Mouse (Mus musculus): ENCODE measurements around the gene Fgfr2. TPM values are rescaled to one million over a fixed set of nuclear protein-coding genes. Genes with fewer than 3 reads are reported as not detected.
A peak's percentile ranks its signal among the peaks of the same experiment; 100 is the strongest.

Gene Fgfr2
- polyA plus RNA-seq, 1 experiment from 2014 or later: 11.2 TPM

DNA sequence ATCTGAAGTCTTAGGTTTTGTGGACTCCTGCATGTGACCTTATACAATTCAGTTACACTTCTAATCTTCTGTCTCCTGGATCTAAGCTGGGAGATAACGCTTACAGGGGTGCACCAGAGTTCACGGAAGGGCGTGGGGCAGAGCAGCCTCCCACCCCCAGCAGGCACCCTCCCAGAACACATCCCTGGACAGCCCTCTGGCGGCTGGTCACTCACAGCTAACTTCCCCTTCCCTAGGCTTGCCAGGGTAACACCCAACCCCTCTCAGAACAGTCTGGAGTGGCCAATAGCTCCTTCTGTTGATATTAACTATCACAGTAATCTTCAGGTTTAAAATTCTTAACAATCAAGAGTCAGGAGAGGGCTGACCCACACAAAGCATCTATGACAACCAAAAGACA lies 75.9 kb downstream of the Fgfr2 start:
- DNase-seq (peak; percentile 22), ATAC-seq (no peak; the same call in 1 of the 2 replicates)
- Histone ChIP-seq H3K4me3 (ENCODE audit: low read depth, low read length) (no peak overlapping the region), H3K4me1 (ENCODE audit: insufficient read depth) (peaks cover 14% of the 10 kb centered on the region), H3K9ac (replicated peaks) (no peak overlapping the region), H3K4me2 (ENCODE audit: low read depth, low read length) (no peak overlapping the region), H3K27me3 (ENCODE audit: insufficient read depth, low read length) (no peaks in the 10 kb centered on the region), H3K36me3 (replicated peaks; ENCODE audit: insufficient read depth, low read length) (no peaks in the 10 kb centered on the region), H3K9me3 (ENCODE audit: low read length) (no peaks in the 10 kb centered on the region), H3K27ac (ENCODE audit: low read depth) (no peak overlapping the region)
- TF ChIP-seq CTCF (IDR thresholded peaks at IDR 0.05; ENCODE audit: low read depth): peak; percentile 27; the same call in 1 of the 2 replicates
- no peak for TF ChIP-seq EP300 (IDR thresholded peaks at IDR 0.05; ENCODE audit: low read depth)
- WGBS (ENCODE audit: insufficient replicate concordance): 47% methylated on average over 4 of the region's 4 CpGs

DNA sequence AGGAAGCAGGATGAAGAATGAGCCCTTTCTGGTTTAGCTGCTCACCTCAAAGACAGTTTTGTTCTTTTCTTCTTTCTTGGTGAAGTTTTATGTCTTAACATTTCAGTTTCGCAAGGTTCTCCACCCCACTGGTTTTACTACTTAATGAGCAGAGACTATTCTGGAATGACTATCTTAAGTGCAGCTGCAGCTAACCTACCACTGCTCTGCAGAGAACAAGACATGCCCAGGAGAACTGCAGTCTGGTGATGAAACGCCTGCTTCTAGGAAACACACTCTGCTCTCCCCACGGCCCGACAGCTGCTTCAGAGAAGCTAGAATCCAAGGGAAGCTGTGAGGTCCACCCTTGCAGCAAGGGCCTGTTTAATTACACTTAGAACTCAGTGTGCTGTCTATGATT lies 78.4 kb downstream of the Fgfr2 start:
- H3K27me3 ChIP-seq (ENCODE audit: insufficient read depth, low read length): no peaks in the 10 kb centered on the region
- ATAC-seq: no peak
- no peak overlapping the region for H3K27ac ChIP-seq (ENCODE audit: low read depth)
- no peak overlapping the region for H3K4me2 ChIP-seq (ENCODE audit: low read depth, low read length)
- no peak overlapping the region for H3K4me3 ChIP-seq (ENCODE audit: low read depth, low read length)
- WGBS (ENCODE audit: insufficient replicate concordance): 67% methylated on average over 4 of the region's 4 CpGs
- TF ChIP-seq EP300 (IDR thresholded peaks at IDR 0.05; ENCODE audit: low read depth): no peak
- no peak for TF ChIP-seq CTCF (IDR thresholded peaks at IDR 0.05; ENCODE audit: low read depth)
- H3K36me3 ChIP-seq (replicated peaks; ENCODE audit: insufficient read depth, low read length): no peaks in the 10 kb centered on the region
- H3K4me1 ChIP-seq (ENCODE audit: insufficient read depth): peaks cover 7% of the 10 kb centered on the region; the same call in 1 of the 2 replicates
- no peak overlapping the region for H3K9ac ChIP-seq (replicated peaks)
- DNase-seq: no peak
- no peaks in the 10 kb centered on the region for H3K9me3 ChIP-seq (ENCODE audit: low read length)

DNA sequence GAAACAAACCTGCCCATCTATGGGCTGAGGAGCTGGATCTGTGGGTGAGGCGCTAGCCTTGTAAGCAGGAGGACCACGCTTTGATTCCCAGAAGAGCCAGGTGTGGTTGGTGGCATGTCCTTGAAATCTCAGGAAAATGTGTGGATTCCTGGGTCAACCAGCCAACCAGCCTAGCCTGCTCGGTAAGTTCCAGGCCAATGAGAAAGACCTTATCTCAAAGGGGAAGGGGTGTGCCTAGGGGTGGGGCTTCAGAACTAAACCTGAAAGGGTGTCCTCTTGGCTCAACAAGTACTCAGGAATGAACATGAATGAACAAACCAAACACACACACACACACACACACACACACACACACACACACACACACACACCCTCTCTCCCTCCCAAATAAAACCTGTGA lies 81.4 kb downstream of the Fgfr2 start:
- no peaks in the 10 kb centered on the region for H3K27me3 ChIP-seq (ENCODE audit: insufficient read depth, low read length)
- H3K9me3 ChIP-seq (ENCODE audit: low read length): no peaks in the 10 kb centered on the region
- WGBS (ENCODE audit: insufficient replicate concordance): 60% methylated on average over 3 of the region's 3 CpGs
- H3K4me2 ChIP-seq (ENCODE audit: low read depth, low read length): no peak overlapping the region
- H3K27ac ChIP-seq (ENCODE audit: low read depth): no peak overlapping the region
- DNase-seq (no peak), ATAC-seq (no peak)
- no peak overlapping the region for H3K9ac ChIP-seq (replicated peaks)
- no peak overlapping the region for H3K4me3 ChIP-seq (ENCODE audit: low read depth, low read length)
- 0 out of 2 replicates have a peak, but pooled peaks cover 3% of the 10 kb centered on the region for H3K4me1 ChIP-seq (ENCODE audit: insufficient read depth)
- no peaks in the 10 kb centered on the region for H3K36me3 ChIP-seq (replicated peaks; ENCODE audit: insufficient read depth, low read length)
- no peak for TF ChIP-seq EP300 (IDR thresholded peaks at IDR 0.05; ENCODE audit: low read depth)
- no peak for TF ChIP-seq CTCF (IDR thresholded peaks at IDR 0.05; ENCODE audit: low read depth)

DNA sequence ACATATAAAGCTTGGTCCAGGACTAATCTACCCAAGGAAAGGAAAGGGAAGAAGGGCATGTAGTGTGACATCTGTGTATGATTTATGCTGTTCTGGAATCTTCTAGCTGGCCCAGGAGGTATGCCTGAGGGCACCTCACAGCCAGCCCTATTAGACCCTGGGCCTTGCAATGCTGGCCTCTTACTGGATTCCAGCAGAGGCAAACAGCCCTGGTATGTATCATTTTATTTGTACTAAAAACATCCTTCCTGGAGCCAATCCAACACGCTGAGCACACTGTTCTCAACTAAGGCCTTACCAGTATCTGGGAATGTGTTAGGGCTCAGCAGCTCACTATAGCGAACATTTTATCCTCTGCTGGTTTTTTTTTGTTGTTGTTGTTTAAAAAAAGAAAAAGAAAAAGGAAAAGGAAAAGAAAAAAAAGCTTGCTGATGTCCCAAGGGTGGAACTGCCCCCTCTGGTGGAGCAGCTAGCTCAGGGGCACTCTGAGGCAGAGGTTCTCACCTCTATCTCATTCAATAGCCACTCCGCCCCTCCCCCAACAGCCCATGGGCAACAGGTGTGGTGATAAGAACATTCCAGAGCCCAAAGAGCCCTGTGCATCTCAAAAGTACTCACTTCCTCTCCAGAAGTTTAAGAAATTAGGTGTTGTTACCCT lies 82.3 kb downstream of the Fgfr2 start:
- ATAC-seq: no peak
- H3K9ac ChIP-seq (replicated peaks): no peak overlapping the region
- 0 out of 2 replicates have a peak, but pooled peaks cover 3% of the 10 kb centered on the region for H3K4me1 ChIP-seq (ENCODE audit: insufficient read depth)
- no peaks in the 10 kb centered on the region for H3K9me3 ChIP-seq (ENCODE audit: low read length)
- H3K36me3 ChIP-seq (replicated peaks; ENCODE audit: insufficient read depth, low read length): no peaks in the 10 kb centered on the region
- no peak overlapping the region for H3K4me2 ChIP-seq (ENCODE audit: low read depth, low read length)
- TF ChIP-seq EP300 (IDR thresholded peaks at IDR 0.05; ENCODE audit: low read depth) (no peak), CTCF (IDR thresholded peaks at IDR 0.05; ENCODE audit: low read depth) (0 out of 2 replicates have a peak, but pooled peaks have one; percentile 25)
- H3K27me3 ChIP-seq (ENCODE audit: insufficient read depth, low read length): no peaks in the 10 kb centered on the region
- DNase-seq: no peak
- 87% methylated on average over 3 of the region's 3 CpGs for WGBS (ENCODE audit: insufficient replicate concordance)
- H3K4me3 ChIP-seq (ENCODE audit: low read depth, low read length): no peak overlapping the region
- no peak overlapping the region for H3K27ac ChIP-seq (ENCODE audit: low read depth)

DNA sequence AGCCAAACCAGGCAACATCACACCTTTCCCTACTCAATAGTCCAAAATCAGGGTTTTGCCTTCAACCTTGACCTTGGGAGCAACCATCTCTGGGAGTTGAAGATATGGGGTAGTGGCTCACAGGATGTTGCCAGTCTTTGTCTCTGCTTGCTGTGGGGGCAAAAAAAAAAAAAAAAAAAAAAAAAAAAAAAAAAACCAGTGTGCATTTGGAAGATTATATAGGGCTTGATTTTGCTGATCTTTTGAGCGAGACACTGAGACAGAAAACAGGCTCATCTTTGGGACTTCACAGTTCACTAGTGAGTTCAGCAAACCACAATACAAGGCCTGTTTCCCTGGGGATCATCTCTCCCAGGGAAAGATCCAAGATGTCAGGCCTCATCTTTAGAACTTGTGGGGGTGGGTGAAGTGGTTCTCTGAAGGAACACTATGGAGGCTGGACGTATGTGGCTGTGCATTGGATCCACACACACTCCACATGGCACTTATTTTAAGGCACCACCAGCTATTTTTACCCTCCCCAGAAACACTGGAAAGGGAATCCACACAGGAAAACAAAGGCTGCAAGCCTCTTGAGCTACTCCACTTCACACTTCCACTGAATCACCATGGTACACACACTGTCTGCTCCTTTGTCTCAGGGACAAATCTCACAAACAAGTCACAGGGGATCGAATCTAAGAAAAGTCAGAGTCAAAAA lies 83.4 kb downstream of the Fgfr2 start:
- Histone ChIP-seq H3K36me3 (replicated peaks; ENCODE audit: insufficient read depth, low read length) (no peaks in the 10 kb centered on the region), H3K9ac (replicated peaks) (no peak overlapping the region), H3K9me3 (ENCODE audit: low read length) (no peaks in the 10 kb centered on the region), H3K27ac (ENCODE audit: low read depth) (no peak overlapping the region), H3K4me3 (ENCODE audit: low read depth, low read length) (no peak overlapping the region), H3K4me2 (ENCODE audit: low read depth, low read length) (no peak overlapping the region), H3K27me3 (ENCODE audit: insufficient read depth, low read length) (no peaks in the 10 kb centered on the region), H3K4me1 (ENCODE audit: insufficient read depth) (0 out of 2 replicates have a peak, but pooled peaks cover 3% of the 10 kb centered on the region)
- 62% methylated on average over 3 of the region's 3 CpGs for WGBS (ENCODE audit: insufficient replicate concordance)
- DNase-seq (no peak), ATAC-seq (no peak)
- TF ChIP-seq EP300 (IDR thresholded peaks at IDR 0.05; ENCODE audit: low read depth): no peak
- no peak for TF ChIP-seq CTCF (IDR thresholded peaks at IDR 0.05; ENCODE audit: low read depth)

- Histone ChIP-seq H3K27me3 (ENCODE audit: insufficient read depth, low read length) (no peaks in the 10 kb centered on the region), H3K4me3 (ENCODE audit: low read depth, low read length) (no peak overlapping the region), H3K4me1 (ENCODE audit: insufficient read depth) (0 out of 2 replicates have a peak, but pooled peaks cover 3% of the 10 kb centered on the region), H3K9me3 (ENCODE audit: low read length) (no peaks in the 10 kb centered on the region), H3K4me2 (ENCODE audit: low read depth, low read length) (no peak overlapping the region), H3K27ac (ENCODE audit: low read depth) (peak overlapping the region; percentile 19; the same call in 1 of the 2 replicates), H3K36me3 (replicated peaks; ENCODE audit: insufficient read depth, low read length) (no peaks in the 10 kb centered on the region), H3K9ac (replicated peaks) (no peak overlapping the region)
- DNase-seq (no peak), ATAC-seq (no peak)
- TF ChIP-seq CTCF (IDR thresholded peaks at IDR 0.05; ENCODE audit: low read depth) (no peak), EP300 (IDR thresholded peaks at IDR 0.05; ENCODE audit: low read depth) (no peak)
- 63% methylated on average over 4 of the region's 4 CpGs for WGBS (ENCODE audit: insufficient replicate concordance)
Observed at GRCm38 (mm10) chr7:133037618-133038017, 85.5 kb downstream of the Fgfr2 start.

Measured in liver, postnatal 0 days (tissue).